Mouse (Mus musculus) forebrain, postnatal 0 days (tissue): ENCODE results near the gene Lhb. TPM values are rescaled to one million over a fixed set of nuclear protein-coding genes. Genes with fewer than 3 reads are reported as not detected.

Experiments
- ATAC-seq: fragments of 200-750 bp; cut with Nextera tagmentation; 2 replicates; pipeline ENCODE4 v1.8.0; 2017; ENCODE audit warnings: mild to moderate bottlenecking, moderate library complexity
- DNase-seq: peaks from one replicate; pipeline ENCODE4 v3.0.0-alpha.2; 2015
- H3K27ac ChIP-seq: fragments of 300-500 bp; sonication (generic); 2 replicates; pipeline ENCODE4 v1.5.1; 2014; ENCODE audit warnings: low read depth, mild to moderate bottlenecking, antibody characterized with exemption, low read length, moderate library complexity, mixed read lengths
- H3K27me3 ChIP-seq: fragments of 300-500 bp; sonication (generic); 2 replicates; pipeline ENCODE4 v1.6.1; 2014; ENCODE audit warnings: mild to moderate bottlenecking, low read length, mixed read lengths; ENCODE audit not compliant: insufficient read depth
- H3K36me3 ChIP-seq: fragments of 300-500 bp; sonication (generic); 2 replicates; pipeline ENCODE4 v1.6.1; 2014; ENCODE audit warnings: mild to moderate bottlenecking, moderate library complexity; ENCODE audit not compliant: insufficient read depth
- H3K4me1 ChIP-seq: fragments of 300-500 bp; sonication (generic); 2 replicates; pipeline ENCODE4 v1.6.1; 2014; ENCODE audit warnings: antibody characterized with exemption; ENCODE audit not compliant: insufficient read depth
- H3K4me2 ChIP-seq: fragments of 300-500 bp; sonication (generic); 2 replicates; pipeline ENCODE4 v1.6.1; 2014; ENCODE audit warnings: low read depth, mild to moderate bottlenecking, moderate library complexity
- H3K4me3 ChIP-seq: fragments of 300-500 bp; sonication (generic); 2 replicates; pipeline ENCODE4 v1.5.1; 2014; ENCODE audit warnings: low read depth, low read length, mixed read lengths
- H3K9ac ChIP-seq: fragments of 300-500 bp; sonication (generic); 2 replicates; pipeline ENCODE4 v1.6.1; 2014; ENCODE audit warnings: mild to moderate bottlenecking
- H3K9me3 ChIP-seq: fragments of 300-500 bp; sonication (generic); 2 replicates; pipeline ENCODE4 v1.6.1; 2016; ENCODE audit warnings: low read length
- CTCF ChIP-seq: sonication (generic); IDR thresholded peaks from 2 replicates; pipeline ENCODE4 v1.5.1; 2016; ENCODE audit warnings: antibody characterized with exemption, control low read depth, low read depth
- WGBS: fragments of 180-500 bp; shearing (Covaris S2); extraction: QIAGEN DNeasy Blood & Tissue Kit; methylation state at CpG from one replicate; pipeline ENCODE4 v1.1.7; 2014; 5-methylcytosine and 5-hydroxymethylcytosine counted together
- polyA plus RNA-seq: library from polyadenylated mRNA; unstranded; fragments of >200 nt; fragmentation: Nextera tagmentation; extraction: Ambion mirVana; gene quantifications from 2 replicates; pipeline ENCODE4 v1.2.1, GENCODE M21; 2015
- total RNA-seq: library from RNA; depleted of rRNA; stranded (reverse); fragments of >200 nt; gene quantifications from 2 replicates; pipeline ENCODE4 v1.2.3, GENCODE M21; 2014

Lhb gene
- total and polyA plus RNA-seq, 2 experiments from 2014 or later, result 0.43 to 1.0 TPM

GRCm38 (mm10) chr7:45437521-45438276 lies 17.1 kb downstream of the Lhb start, which contains the start of gene Ruvbl2:
TSS of gene Ruvbl2 (minus strand) at chr7:45438096.
- 0 out of 2 replicates have a peak, but pooled peaks have one; percentile 6 for TF ChIP-seq CTCF
- Histone ChIP-seq H3K4me1 (peaks cover 19% of the 10 kb centered on the region), H3K4me2 (no peak within 1 kb of the TSS), H3K4me3 (no peak within 1 kb of the TSS), H3K27ac (no peak within 1 kb of the TSS), H3K36me3 (no peaks in the 10 kb centered on the region), H3K9me3 (no peaks in the 10 kb centered on the region), H3K27me3 (no peaks in the 10 kb centered on the region), H3K9ac (no peak within 1 kb of the TSS)
- 25% methylated on average over 19 of the region's 19 CpGs for WGBS
- DNase-seq (no peak), ATAC-seq (no peak)

DNA sequence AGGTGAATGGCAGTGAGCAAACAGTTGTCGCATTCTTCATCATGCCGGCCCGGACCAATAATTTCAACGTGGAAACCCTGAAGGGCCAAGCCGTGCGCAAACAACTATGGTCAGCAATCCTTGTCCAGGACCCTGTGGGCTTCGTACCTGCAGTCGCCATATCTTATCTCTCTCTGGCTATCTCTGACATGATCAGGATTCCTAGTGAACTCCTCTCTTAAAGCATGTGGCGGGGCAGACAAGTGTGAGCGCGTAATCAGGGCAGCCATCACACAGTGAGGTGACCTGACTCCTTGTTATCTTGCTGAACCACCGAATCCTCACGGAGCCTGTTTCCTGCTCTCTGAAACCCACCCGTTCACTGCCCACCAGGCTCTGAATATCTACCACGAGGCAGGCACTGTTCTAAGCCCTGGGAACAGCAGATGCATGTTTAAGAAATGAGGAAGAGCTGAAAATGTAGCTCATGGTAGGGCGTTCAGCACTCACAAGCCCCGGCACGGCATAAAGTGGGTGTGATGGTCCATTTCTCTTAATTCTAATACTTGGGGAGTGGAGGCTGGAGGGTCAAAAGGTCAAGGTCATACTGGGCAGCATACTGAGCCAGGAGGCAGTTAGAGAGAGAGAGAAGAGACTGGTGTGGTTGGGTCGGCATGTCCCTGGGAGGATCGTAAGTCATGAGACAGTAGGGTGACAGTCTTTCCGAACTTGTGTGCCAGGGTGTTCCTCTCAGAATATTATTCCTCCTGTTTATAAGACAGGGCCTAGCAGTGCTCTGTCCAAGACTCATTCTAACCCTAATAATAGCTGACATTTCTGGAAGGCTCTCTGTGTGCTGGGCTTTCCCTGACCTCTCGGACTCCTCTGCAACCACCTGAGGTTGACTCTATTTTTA lies 23.2 kb downstream of the Lhb start:
- Histone ChIP-seq H3K4me2 (no peak overlapping the region), H3K27me3 (no peaks in the 10 kb centered on the region), H3K4me1 (no peaks in the 10 kb centered on the region), H3K9me3 (no peaks in the 10 kb centered on the region), H3K36me3 (peaks cover 18% of the 10 kb centered on the region), H3K4me3 (no peak overlapping the region), H3K9ac (no peak overlapping the region), H3K27ac (no peak overlapping the region)
- WGBS, result 91% methylated on average over 22 of the region's 22 CpGs
- no peak for TF ChIP-seq CTCF
- no peak for DNase-seq
- ATAC-seq, result no peak

GRCm38 (mm10) chr7:45446589-45446988 lies 26.0 kb downstream of the Lhb start:
- Histone ChIP-seq H3K36me3 (peaks cover 22% of the 10 kb centered on the region), H3K4me2 (no peak overlapping the region), H3K27ac (no peak overlapping the region), H3K27me3 (no peaks in the 10 kb centered on the region), H3K4me1 (no peaks in the 10 kb centered on the region), H3K9ac (no peak overlapping the region), H3K9me3 (no peaks in the 10 kb centered on the region), H3K4me3 (no peak overlapping the region)
- no peak for TF ChIP-seq CTCF
- no peak for ATAC-seq
- DNase-seq, result no peak

GRCm38 (mm10) chr7:45447325-45447990 lies 26.8 kb downstream of the Lhb start:
- 43% methylated on average over 11 of the region's 11 CpGs for WGBS
- ATAC-seq, result peak; percentile 66
- Histone ChIP-seq H3K27me3 (no peaks in the 10 kb centered on the region), H3K27ac (no peak overlapping the region), H3K4me3 (no peak overlapping the region), H3K9me3 (no peaks in the 10 kb centered on the region), H3K4me2 (no peak overlapping the region), H3K36me3 (peaks cover 25% of the 10 kb centered on the region), H3K4me1 (no peaks in the 10 kb centered on the region), H3K9ac (no peak overlapping the region)
- peak; percentile 33 for DNase-seq
- TF ChIP-seq CTCF, result peak; percentile 55

- Histone ChIP-seq H3K4me1 (no peaks in the 10 kb centered on the region), H3K9me3 (no peaks in the 10 kb centered on the region), H3K4me2 (no peak overlapping the region), H3K27ac (no peak overlapping the region), H3K4me3 (no peak overlapping the region), H3K27me3 (no peaks in the 10 kb centered on the region), H3K36me3 (peaks cover 15% of the 10 kb centered on the region; the same call in 1 of the 2 replicates), H3K9ac (no peak overlapping the region)
- WGBS, result 90% methylated on average over 1 of the region's 1 CpGs
- ATAC-seq (no peak), DNase-seq (no peak)
- no peak for TF ChIP-seq CTCF
These were observed 29.4 kb downstream of the Lhb start for GRCm38 (mm10) chr7:45449974-45450373.

- TF ChIP-seq CTCF, result peak; percentile 81
- peak overlapping the region; percentile 62 for H3K27ac ChIP-seq
These were observed 30.8 kb downstream of the Lhb start for GRCm38 (mm10) chr7:45451344-45451982.

More at GRCm38 (mm10) chr7:45451344-45451982, 30.8 kb downstream of the Lhb start:
- WGBS, result 53% methylated on average over 23 of the region's 23 CpGs
- peak; percentile 85 for DNase-seq
- Histone ChIP-seq H3K27me3 (no peaks in the 10 kb centered on the region), H3K4me2 (no peak overlapping the region), H3K9ac (no peak overlapping the region), H3K36me3 (peaks cover 23% of the 10 kb centered on the region; the same call in 1 of the 2 replicates), H3K9me3 (no peaks in the 10 kb centered on the region), H3K4me3 (0 out of 2 replicates have a peak overlapping the region, but pooled peaks have one; percentile 5), H3K4me1 (no peaks in the 10 kb centered on the region; the same call in 1 of the 2 replicates)
- ATAC-seq, result peak; percentile 90
